Mouse (Mus musculus): ENCODE measurements at regions not wholly inside any gene's neighbourhood (a gene's known extent, or its start where the extent isn't known, plus 50 kb on each side); places are given as distances from the start of the nearest gene placed in this dataset.

- DNase-seq = no peak
Observed at GRCm38 (mm10) chr10:96955776-96956448, 339.1 kb downstream of the Btg1 start.

DNA sequence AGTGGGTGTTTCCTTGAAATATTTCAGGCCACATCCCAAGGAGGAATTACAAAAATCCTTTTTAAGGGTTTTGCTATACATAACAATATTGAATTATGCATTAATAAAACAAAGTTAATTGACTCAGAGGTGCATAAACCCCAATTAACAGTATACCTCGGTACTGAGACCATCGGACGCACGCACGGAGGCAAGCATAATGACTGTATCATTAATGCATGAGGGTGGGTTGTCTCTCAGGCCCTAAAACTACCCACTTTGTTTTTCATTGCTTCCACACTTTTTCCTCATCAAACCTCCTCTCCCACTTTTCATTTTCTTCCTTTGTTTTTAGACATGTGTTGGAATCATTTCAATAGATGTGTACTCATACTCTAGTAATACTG is 339.6 kb downstream of the Btg1 start:
- DNase-seq = no peak

GRCm38 (mm10) chr10:96957019-96957418 is 340.2 kb downstream of the Btg1 start:
- no peak for DNase-seq

GRCm38 (mm10) chr10:96969825-96970224 is 353.0 kb downstream of the Btg1 start:
- DNase-seq = no peak

DNA sequence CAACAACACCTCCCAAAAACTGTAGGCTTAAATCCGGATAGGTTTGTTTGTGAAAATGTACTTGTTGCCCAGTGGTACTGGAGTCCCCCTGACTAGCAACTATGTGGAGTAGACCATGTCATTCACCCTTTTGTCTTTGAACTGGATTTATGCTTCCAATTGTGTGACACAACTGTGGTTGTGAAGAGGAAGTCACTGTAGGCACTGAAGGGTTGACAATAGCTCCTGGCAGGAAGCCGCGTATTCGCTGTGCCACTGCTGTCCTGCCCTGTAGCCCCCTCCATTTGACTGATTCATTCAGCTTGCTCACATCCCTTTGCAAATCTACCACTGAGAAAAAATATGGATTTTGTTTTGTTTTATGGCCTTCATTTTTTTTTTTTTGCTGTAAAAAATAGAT is 353.9 kb downstream of the Btg1 start:
- DNase-seq = no peak

- no peak for DNase-seq
Observed at GRCm38 (mm10) chr10:96971810-96972209, 355.0 kb downstream of the Btg1 start.

GRCm38 (mm10) chr10:96974326-96974977 is 357.6 kb downstream of the Btg1 start:
- DNase-seq = no peak

- DNase-seq = no peak
Observed at GRCm38 (mm10) chr10:96976691-96977090, 359.9 kb downstream of the Btg1 start.

DNA sequence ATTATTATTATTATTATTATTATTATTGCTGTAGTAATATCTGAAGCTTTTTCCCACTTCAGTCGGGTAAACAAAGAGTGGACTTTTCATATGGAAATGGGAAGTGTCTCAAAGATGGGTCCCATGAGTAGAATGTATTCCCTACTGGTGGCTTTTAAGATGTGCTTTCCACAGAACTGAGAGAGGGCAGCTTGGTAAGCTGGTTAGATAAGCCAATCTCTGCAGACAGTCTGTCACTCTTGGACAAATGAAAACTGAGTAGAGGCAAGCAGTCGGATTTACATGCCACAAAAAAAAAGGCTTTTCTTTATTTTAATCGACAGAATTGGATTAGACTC is 363.7 kb downstream of the Btg1 start:
- DNase-seq = no peak

GRCm38 (mm10) chr10:96980832-96981515 is 364.2 kb downstream of the Btg1 start:
- no peak for DNase-seq

- no peak for DNase-seq
Observed at GRCm38 (mm10) chr10:96981516-96981869, 364.7 kb downstream of the Btg1 start.

- no peak for DNase-seq
Observed at GRCm38 (mm10) chr10:97000871-97001270, 384.1 kb downstream of the Btg1 start.

DNA sequence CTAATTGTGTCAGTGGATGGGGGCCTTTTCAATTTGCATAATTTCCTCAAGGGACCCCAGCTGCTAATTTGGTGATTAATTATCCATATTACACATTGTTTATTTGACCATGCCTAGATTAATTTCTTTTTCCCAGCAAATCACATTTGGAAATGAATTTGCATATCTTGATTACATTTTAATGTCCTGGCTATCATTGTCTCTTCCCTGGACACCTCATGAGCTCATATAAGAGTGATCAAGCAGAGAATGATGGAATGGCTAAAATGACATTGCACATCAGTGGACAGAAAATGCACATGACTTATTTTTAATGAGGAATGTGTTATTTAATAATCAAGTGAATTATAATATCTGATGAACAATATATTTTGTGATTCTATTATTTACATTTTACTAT is 392.1 kb downstream of the Btg1 start:
- no peak for DNase-seq

DNA sequence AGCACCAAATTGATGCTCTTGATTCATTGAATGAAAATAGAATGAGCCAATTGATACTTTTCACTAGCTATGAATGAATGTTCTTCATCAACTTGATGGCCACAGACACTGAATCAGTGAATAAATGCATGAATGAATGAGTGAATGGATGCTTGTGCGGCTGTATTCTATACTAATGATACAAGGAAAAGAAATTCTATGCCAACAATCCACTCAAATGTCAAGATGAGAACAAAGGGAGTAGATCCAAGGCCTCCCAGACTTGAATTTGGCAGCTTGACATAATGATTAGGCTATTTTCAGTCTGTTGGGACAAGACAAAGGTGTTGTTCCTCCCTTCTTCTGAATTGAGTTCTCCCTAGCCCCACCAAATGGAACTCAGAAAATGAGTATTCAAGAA is 393.1 kb downstream of the Btg1 start:
- DNase-seq = no peak

- DNase-seq = no peak
Observed at GRCm38 (mm10) chr10:97018641-97019040, 401.8 kb downstream of the Btg1 start.

GRCm38 (mm10) chr10:97028776-97029175 is 412.0 kb downstream of the Btg1 start:
- DNase-seq = no peak

DNA sequence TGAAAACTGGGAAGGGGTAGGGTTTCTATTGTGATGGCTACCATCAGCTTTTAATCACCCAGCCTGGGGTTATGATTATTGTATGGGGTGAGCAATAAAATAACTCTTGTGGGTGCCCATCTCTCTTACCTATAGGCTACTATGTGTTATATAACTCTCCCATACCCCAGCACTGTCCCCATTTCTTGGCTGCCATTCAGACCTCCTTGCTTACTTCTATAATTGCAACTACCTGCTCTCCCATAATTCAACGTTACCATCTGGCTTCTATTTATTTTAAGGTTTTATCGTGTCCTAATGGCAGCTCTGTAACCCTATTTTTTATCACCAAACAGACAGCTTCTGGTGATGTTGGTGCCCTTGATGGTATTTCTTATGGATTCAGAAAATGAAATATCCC is 414.2 kb downstream of the Btg1 start:
- no peak for DNase-seq

- DNase-seq = no peak
Observed at GRCm38 (mm10) chr10:97035371-97035786, 418.6 kb downstream of the Btg1 start.

- no peak for DNase-seq
Observed at GRCm38 (mm10) chr10:97038025-97038424, 421.2 kb downstream of the Btg1 start.

- DNase-seq = no peak
Observed at GRCm38 (mm10) chr10:97047566-97047965, 430.8 kb downstream of the Btg1 start.

- no peak for DNase-seq
Observed at GRCm38 (mm10) chr10:97047996-97048395, 431.2 kb downstream of the Btg1 start.

DNA sequence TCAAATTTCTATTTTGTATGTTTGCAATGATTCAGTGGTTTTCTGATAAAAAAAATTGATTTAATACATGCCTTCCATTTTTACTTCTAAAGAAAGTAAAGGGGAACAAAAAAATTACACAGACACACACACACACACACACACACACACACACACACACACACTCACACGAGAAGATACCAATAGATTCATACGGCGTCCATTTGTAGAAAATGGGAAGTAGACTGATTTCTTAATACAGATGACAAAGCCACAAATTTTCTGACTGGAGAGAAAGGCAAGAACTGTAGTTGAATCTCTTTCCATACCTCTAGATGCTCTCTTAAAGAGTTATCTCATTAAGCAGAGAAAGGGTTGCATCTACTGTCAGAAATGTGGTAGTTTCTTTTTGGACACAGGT is 424.9 kb upstream of the Dcn start:
- DNase-seq = no peak

- DNase-seq = no peak
Observed at GRCm38 (mm10) chr10:97061961-97062360, 417.4 kb upstream of the Dcn start.

DNA sequence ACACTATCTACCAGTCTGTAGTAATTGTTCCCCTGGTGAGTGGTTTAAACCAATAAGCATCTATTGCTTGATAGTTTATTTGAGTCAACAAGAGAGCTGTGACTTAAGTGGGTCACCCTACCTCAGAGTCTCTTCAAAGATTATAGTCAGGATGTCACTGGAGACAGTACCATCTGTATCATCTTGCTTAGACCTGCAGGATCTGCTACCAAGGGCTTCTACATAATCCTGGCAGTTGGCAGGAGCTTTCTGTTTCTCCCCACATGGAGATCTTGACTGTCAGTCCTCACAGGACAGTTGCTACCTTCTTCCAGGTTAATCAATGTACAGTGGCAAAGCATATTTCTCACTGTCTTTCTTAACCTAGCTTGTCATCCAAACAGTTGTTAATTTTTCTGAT is 414.9 kb upstream of the Dcn start:
- no peak for DNase-seq
